Mouse (Mus musculus): ENCODE data around the gene Vsx1. TPM values are rescaled to one million over a fixed set of nuclear protein-coding genes. Genes with fewer than 3 reads are reported as not detected.

Vsx1 gene
- polyA plus RNA-seq, 1 experiment: not detected

- TF ChIP-seq CTCF (IDR thresholded peaks at IDR 0.05; ENCODE audit: control insufficient read depth, insufficient read depth, insufficient read length) (no peak), MAX (IDR thresholded peaks at IDR 0.05) (no peak)
- Histone ChIP-seq H3K27me3 (ENCODE audit: control insufficient read depth, insufficient read depth, insufficient read length) (no peaks in the 10 kb centered on the region), H3K36me3 (ENCODE audit: control insufficient read depth, insufficient read depth) (no peaks in the 10 kb centered on the region), H3K79me2 (ENCODE audit: control insufficient read depth, insufficient read depth) (no peaks in the 10 kb centered on the region), H3K4me3 (ENCODE audit: insufficient read depth, poor library complexity, severe bottlenecking) (no peak overlapping the region), H3K79me3 (ENCODE audit: low read depth) (no peaks in the 10 kb centered on the region), H3ac (ENCODE audit: control insufficient read depth, insufficient read length, low read depth) (no peak overlapping the region)
Observed at GRCm38 (mm10) chr2:150638370-150638733, 50.8 kb downstream of the Vsx1 start.

GRCm38 (mm10) chr2:150637702-150638369, 51.3 kb downstream of the Vsx1 start:
- Histone ChIP-seq H3K79me2 (ENCODE audit: control insufficient read depth, insufficient read depth) (no peaks in the 10 kb centered on the region), H3K79me3 (ENCODE audit: low read depth) (no peaks in the 10 kb centered on the region), H3K36me3 (ENCODE audit: control insufficient read depth, insufficient read depth) (no peaks in the 10 kb centered on the region), H3K27me3 (ENCODE audit: control insufficient read depth, insufficient read depth, insufficient read length) (no peaks in the 10 kb centered on the region), H3ac (ENCODE audit: control insufficient read depth, insufficient read length, low read depth) (no peak overlapping the region), H3K4me3 (ENCODE audit: insufficient read depth, poor library complexity, severe bottlenecking) (no peak overlapping the region)
- TF ChIP-seq MAX (IDR thresholded peaks at IDR 0.05) (no peak), CEBPB (IDR thresholded peaks at IDR 0.05; ENCODE audit: low read depth) (no peak), MYOG (IDR thresholded peaks at IDR 0.05; ENCODE audit: control insufficient read depth, extremely low read depth, insufficient read length) (no peak), CTCF (IDR thresholded peaks at IDR 0.05; ENCODE audit: control insufficient read depth, insufficient read depth, insufficient read length) (no peak), FOSL1 (IDR thresholded peaks at IDR 0.05; ENCODE audit: insufficient read depth, low read length, poor library complexity, severe bottlenecking) (no peak), MYOD1 (IDR thresholded peaks at IDR 0.05; ENCODE audit: control insufficient read depth, insufficient read length, low read depth) (no peak), USF1 (IDR thresholded peaks at IDR 0.05; ENCODE audit: low read depth) (no peak)

- Histone ChIP-seq H3K36me3 (ENCODE audit: control insufficient read depth, insufficient read depth) (no peaks in the 10 kb centered on the region), H3K79me3 (ENCODE audit: low read depth) (no peaks in the 10 kb centered on the region), H3ac (ENCODE audit: control insufficient read depth, insufficient read length, low read depth) (no peak overlapping the region), H3K79me2 (ENCODE audit: control insufficient read depth, insufficient read depth) (no peaks in the 10 kb centered on the region), H3K27me3 (ENCODE audit: control insufficient read depth, insufficient read depth, insufficient read length) (no peaks in the 10 kb centered on the region), H3K4me3 (ENCODE audit: insufficient read depth, poor library complexity, severe bottlenecking) (no peak overlapping the region)
- no peak for TF ChIP-seq CEBPB (IDR thresholded peaks at IDR 0.05; ENCODE audit: low read depth)
- TF ChIP-seq MYOD1 (IDR thresholded peaks at IDR 0.05; ENCODE audit: control insufficient read depth, insufficient read length, low read depth): no peak
- TF ChIP-seq CTCF (IDR thresholded peaks at IDR 0.05; ENCODE audit: control insufficient read depth, insufficient read depth, insufficient read length): no peak
- no peak for TF ChIP-seq MYOG (IDR thresholded peaks at IDR 0.05; ENCODE audit: control insufficient read depth, extremely low read depth, insufficient read length)
- TF ChIP-seq FOSL1 (IDR thresholded peaks at IDR 0.05; ENCODE audit: insufficient read depth, low read length, poor library complexity, severe bottlenecking): no peak
- TF ChIP-seq MAX (IDR thresholded peaks at IDR 0.05): no peak
- TF ChIP-seq USF1 (IDR thresholded peaks at IDR 0.05; ENCODE audit: low read depth): no peak
Observed at GRCm38 (mm10) chr2:150635877-150636446, 53.2 kb downstream of the Vsx1 start.

Other genes starting within 250 kb of the Vsx1 start
- 0.47 TPM for gene Zfp442, start 237.9 kb downstream of the Vsx1 start, polyA plus RNA-seq (2012; fragmentation: generic; extraction: Trizol)
- gene Zfp345, start 204.3 kb downstream of the Vsx1 start, polyA plus RNA-seq (2012; fragmentation: generic; extraction: Trizol): 0.18 TPM
- gene Cst7, start 118.9 kb downstream of the Vsx1 start, polyA plus RNA-seq (2012; fragmentation: generic; extraction: Trizol): not detected
- 25.6 TPM for gene Apmap, start 80.8 kb downstream of the Vsx1 start, polyA plus RNA-seq (2012; fragmentation: generic; extraction: Trizol)
- not detected for gene Acss1, start 20.9 kb downstream of the Vsx1 start, polyA plus RNA-seq (2012; fragmentation: generic; extraction: Trizol)
- gene Entpd6, start 59.7 kb upstream of the Vsx1 start, polyA plus RNA-seq (2012; fragmentation: generic; extraction: Trizol): 10.3 TPM
- 39.0 TPM for gene Pygb, start 97.4 kb upstream of the Vsx1 start, polyA plus RNA-seq (2012; fragmentation: generic; extraction: Trizol)
- gene Abhd12, start 215.4 kb upstream of the Vsx1 start, polyA plus RNA-seq (2012; fragmentation: generic; extraction: Trizol): 62.7 TPM
- 31.3 TPM for gene Gins1, start 216.0 kb upstream of the Vsx1 start, polyA plus RNA-seq (2012; fragmentation: generic; extraction: Trizol)

All from C2C12 (cell line).